Mouse (Mus musculus) heart, embryonic 10.5 days (tissue): ENCODE measurements around the gene Celf2. TPM values are rescaled to one million over a fixed set of nuclear protein-coding genes. Genes with fewer than 3 reads are reported as not detected.

Experiments
- DNase-seq: peaks from one replicate; pipeline ENCODE4 v3.0.0-alpha.2; 2017; ENCODE audit warnings: low spot score
- H3K27ac ChIP-seq: fragments of 300-500 bp; sonication (generic); 2 replicates; pipeline ENCODE4 v1.5.1; 2016; ENCODE audit warnings: mild to moderate bottlenecking
- H3K27me3 ChIP-seq: fragments of 300-500 bp; sonication (generic); 2 replicates; pipeline ENCODE4 v1.6.1; 2016; ENCODE audit warnings: mild to moderate bottlenecking; ENCODE audit not compliant: poor library complexity, insufficient read depth, severe bottlenecking
- H3K36me3 ChIP-seq: fragments of 300-500 bp; sonication (generic); 2 replicates; pipeline ENCODE4 v1.6.1; 2016; ENCODE audit warnings: mild to moderate bottlenecking, moderate library complexity
- H3K4me1 ChIP-seq: fragments of 300-500 bp; sonication (generic); 2 replicates; pipeline ENCODE4 v1.6.1; 2016; ENCODE audit warnings: mild to moderate bottlenecking
- H3K4me3 ChIP-seq: fragments of 300-500 bp; sonication (generic); 2 replicates; pipeline ENCODE4 v1.5.1; 2016; ENCODE audit warnings: mild to moderate bottlenecking, moderate library complexity
- H3K9me3 ChIP-seq: fragments of 300-500 bp; sonication (generic); 2 replicates; pipeline ENCODE4 v1.6.1; 2016; ENCODE audit warnings: mild to moderate bottlenecking, moderate library complexity
- WGBS: fragments of 180-500 bp; shearing (Covaris S2); methylation state at CpG from one replicate; pipeline ENCODE4 v1.1.7; 2016; 5-methylcytosine and 5-hydroxymethylcytosine counted together
- polyA plus RNA-seq: library from polyadenylated mRNA; unstranded; fragments of >200 nt; fragmentation: Nextera tagmentation; extraction: Ambion mirVana; gene quantifications from 2 replicates; pipeline ENCODE4 v1.2.1, GENCODE M21; 2016

The Celf2 gene
- polyA plus RNA-seq, 1 experiment from 2014 or later: 38.2 TPM

DNA sequence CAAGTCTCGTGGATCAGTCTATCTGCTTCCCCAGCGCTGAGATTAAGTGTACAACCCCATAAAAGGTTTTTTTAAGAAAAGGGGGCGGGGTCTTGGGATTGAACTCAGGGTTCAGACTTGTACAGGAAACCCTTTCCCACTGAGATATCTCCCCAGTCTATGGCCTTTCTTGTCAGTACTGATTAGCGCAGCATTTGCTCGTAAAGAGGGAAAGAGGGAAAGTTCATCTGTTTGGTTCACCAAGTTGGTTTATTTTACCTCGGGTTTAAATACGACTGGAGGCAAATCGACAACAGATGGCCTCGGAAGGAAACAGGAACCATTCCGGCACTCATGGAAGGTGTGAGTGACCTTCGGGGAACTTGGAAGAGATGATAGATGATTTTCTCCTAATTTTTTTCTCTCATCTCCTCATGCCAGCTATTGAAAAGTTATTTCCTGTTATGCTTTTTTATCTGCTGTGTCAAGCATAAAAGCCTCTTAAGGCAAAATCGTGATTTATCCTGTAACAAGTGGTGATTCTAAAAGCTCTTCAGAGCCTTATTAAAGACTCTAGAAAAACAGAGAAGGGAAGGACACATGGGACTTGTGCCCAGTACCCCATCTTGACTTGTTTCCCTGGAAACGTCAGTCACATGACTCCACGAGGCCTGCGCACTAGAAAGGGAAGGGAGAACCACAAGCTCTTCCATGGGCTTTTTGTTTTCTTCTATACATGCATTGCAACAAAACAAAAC lies 585.5 kb downstream of the Celf2 start:
- H3K27me3 ChIP-seq: no peaks in the 10 kb centered on the region
- no peak for DNase-seq
- no peak overlapping the region for H3K4me3 ChIP-seq
- no peaks in the 10 kb centered on the region for H3K36me3 ChIP-seq
- no peak overlapping the region for H3K27ac ChIP-seq
- no peaks in the 10 kb centered on the region for H3K9me3 ChIP-seq
- WGBS: 60% methylated on average over 15 of the region's 15 CpGs
- H3K4me1 ChIP-seq: 0 out of 2 replicates have a peak, but pooled peaks cover 4% of the 10 kb centered on the region

DNA sequence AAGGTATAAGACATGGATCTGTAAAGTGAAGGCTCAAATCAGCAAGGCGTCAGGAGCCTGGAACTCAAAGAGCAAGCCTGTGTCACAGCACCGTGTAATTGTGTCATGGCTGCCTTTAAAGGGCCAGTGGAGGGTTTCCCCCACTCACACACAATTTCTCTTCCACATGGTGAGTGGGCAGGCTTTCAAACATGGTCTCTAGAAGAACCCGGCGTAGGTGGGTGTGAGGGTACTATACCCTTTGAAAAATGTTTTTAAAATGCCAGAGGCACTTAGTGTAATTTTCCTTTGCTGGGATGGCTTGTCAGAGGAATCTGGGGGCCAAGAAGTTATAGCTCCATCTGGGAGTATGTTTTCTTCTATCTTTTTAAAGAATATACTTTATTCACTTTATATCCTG lies 594.0 kb downstream of the Celf2 start:
- 83% methylated on average over 4 of the region's 4 CpGs for WGBS
- DNase-seq: no peak

DNA sequence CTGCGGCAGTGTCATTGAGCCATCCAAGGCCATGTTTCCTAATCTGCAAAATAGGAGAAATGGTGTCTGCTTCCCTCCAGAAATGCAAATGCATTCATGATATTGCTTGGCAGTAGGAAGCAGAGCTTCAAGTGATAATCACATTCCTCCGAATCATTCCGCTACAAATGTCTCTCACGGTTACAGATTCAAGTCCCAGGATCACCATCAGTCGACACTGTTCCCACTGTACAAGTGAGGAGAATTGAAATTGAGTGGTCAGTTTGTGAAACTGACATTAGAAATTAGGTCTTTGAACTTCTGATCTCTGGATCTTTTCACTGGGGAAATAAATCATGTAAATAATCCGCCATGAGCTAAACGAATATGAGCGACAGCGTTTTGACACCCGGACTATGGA lies 596.0 kb downstream of the Celf2 start:
- no peaks in the 10 kb centered on the region for H3K9me3 ChIP-seq
- H3K4me3 ChIP-seq: no peak overlapping the region
- H3K4me1 ChIP-seq: peaks cover 7% of the 10 kb centered on the region; the same call in 1 of the 2 replicates
- DNase-seq: no peak
- no peaks in the 10 kb centered on the region for H3K36me3 ChIP-seq
- H3K27me3 ChIP-seq: no peaks in the 10 kb centered on the region
- WGBS: 88% methylated on average over 10 of the region's 10 CpGs
- H3K27ac ChIP-seq: no peak overlapping the region

More for the DNA sequence above, 594.0 kb downstream of the Celf2 start:
- peaks cover 7% of the 10 kb centered on the region; the same call in 1 of the 2 replicates for H3K4me1 ChIP-seq
- H3K27me3 ChIP-seq: no peaks in the 10 kb centered on the region
- no peak overlapping the region for H3K4me3 ChIP-seq
- H3K36me3 ChIP-seq: no peaks in the 10 kb centered on the region
- H3K27ac ChIP-seq: no peak overlapping the region
- no peaks in the 10 kb centered on the region for H3K9me3 ChIP-seq

DNA sequence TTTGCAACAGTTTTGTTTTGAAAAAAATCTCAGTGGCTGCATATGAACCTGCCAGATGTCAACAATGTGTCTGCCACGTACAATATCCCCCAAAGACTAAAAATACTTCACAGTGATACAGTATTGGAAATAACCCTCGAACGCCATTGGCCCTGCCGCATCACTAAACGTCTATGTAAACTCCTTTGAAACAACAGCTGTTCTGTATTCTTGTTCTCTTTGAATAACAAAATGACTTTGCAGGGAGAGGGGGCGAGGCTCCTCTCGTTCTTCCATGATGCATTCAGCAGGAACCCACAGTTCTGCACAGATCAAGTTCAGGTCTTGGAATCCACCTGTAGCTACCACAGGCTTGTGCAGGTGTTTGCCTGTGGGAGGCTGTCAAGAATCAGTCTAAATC lies 597.4 kb downstream of the Celf2 start:
- Histone ChIP-seq H3K27me3 (no peaks in the 10 kb centered on the region), H3K4me1 (peaks cover 7% of the 10 kb centered on the region; the same call in 1 of the 2 replicates), H3K9me3 (no peaks in the 10 kb centered on the region), H3K27ac (no peak overlapping the region), H3K4me3 (no peak overlapping the region), H3K36me3 (no peaks in the 10 kb centered on the region)
- WGBS: 71% methylated on average over 7 of the region's 7 CpGs
- no peak for DNase-seq

DNA sequence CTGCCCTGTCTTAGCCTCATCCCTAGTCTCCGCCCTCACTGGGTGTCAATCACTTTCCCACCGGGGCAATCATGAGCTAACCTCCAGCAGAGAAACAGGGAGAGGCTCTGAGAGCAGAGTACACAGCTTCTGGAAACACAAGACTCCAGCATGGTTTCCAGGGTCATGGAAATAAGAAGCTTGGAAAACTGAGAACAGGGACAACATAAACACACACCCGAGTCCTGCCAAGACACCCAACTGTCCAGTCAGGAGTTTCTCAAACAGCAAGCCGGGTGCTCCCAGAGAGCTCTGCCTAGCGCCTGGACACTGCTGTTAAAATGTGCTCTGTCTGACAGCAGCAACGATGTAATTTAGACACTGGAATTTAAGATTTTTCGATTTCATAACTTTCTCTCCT lies 599.4 kb downstream of the Celf2 start:
- no peak overlapping the region for H3K4me3 ChIP-seq
- H3K36me3 ChIP-seq: no peaks in the 10 kb centered on the region
- peaks cover 14% of the 10 kb centered on the region; the same call in 1 of the 2 replicates for H3K4me1 ChIP-seq
- no peaks in the 10 kb centered on the region for H3K27me3 ChIP-seq
- H3K9me3 ChIP-seq: no peaks in the 10 kb centered on the region
- H3K27ac ChIP-seq: no peak overlapping the region
- WGBS: 75% methylated on average over 7 of the region's 7 CpGs
- DNase-seq: no peak

DNA sequence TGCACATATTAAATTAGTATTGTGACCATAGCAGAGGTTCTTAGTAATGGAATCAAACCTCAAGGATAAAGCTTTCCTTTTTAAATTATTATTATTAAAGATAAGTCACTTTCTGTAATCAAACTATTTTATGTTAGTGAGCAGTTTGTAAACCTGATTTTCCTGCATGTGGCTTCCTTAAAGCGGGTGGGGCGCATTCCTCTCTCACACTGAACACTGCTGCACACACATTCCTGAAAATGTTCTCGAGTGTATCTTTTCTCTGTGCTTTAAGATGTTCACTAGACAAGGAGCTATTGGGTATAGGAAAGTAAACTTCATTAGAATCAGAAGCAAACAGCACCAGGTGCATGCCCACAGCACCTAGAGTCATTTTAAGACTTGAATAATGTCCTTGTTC lies 605.0 kb downstream of the Celf2 start:
- Histone ChIP-seq H3K4me3 (no peak overlapping the region), H3K27ac (no peak overlapping the region), H3K36me3 (no peaks in the 10 kb centered on the region), H3K9me3 (no peaks in the 10 kb centered on the region), H3K27me3 (no peaks in the 10 kb centered on the region), H3K4me1 (peaks cover 9% of the 10 kb centered on the region; the same call in 1 of the 2 replicates)
- DNase-seq: no peak
- WGBS: 63% methylated on average over 3 of the region's 3 CpGs

DNA sequence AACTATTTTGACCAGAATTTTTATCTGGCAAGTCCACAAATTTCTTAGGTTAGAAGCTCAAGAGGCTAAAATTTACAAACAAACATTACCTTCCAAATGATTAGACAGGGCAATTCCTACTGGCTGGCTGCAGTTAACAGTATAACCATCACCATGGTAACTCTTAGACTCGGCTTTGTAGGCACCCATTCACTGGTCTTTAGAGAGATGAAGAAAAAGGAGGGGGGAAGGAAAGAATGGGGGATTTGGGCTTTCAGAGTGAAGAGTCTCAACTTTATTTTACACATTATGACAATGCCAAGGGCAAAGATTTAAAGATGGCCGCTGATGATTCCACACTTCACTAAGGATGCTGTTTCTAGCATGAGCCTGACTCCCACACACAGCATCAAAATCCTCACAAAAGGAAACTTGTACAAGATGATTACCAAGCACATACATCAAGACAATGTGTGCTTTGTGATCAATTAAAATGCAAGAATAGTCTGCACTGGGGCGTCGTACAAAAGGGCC lies 606.1 kb downstream of the Celf2 start:
- 86% methylated on average over 4 of the region's 4 CpGs for WGBS
- no peak overlapping the region for H3K4me3 ChIP-seq
- no peaks in the 10 kb centered on the region for H3K27me3 ChIP-seq
- H3K9me3 ChIP-seq: no peaks in the 10 kb centered on the region
- peaks cover 14% of the 10 kb centered on the region; the same call in 1 of the 2 replicates for H3K4me1 ChIP-seq
- H3K27ac ChIP-seq: no peak overlapping the region
- no peaks in the 10 kb centered on the region for H3K36me3 ChIP-seq
- DNase-seq: no peak

DNA sequence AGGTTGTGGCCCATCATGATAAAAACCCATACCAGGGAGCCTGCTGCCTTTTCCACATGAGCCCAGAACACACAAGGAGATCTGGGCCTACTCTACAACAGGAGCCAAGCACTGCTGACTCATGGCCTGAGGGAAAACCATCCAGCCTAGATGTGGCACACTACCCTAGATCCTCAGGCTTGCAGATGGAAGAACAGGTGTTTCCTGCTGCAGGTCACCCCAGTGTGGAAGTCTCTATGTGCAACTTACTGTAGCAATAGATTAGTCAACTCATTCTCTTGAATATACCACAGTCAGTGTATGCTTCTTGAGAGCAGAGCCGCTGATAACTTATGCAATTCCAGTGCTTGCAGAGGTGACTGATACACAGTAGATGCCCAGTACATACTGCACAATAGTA lies 612.5 kb downstream of the Celf2 start:
- DNase-seq: no peak
- Histone ChIP-seq H3K4me1 (peaks cover 5% of the 10 kb centered on the region; the same call in 1 of the 2 replicates), H3K27me3 (no peaks in the 10 kb centered on the region), H3K36me3 (no peaks in the 10 kb centered on the region), H3K27ac (no peak overlapping the region), H3K4me3 (no peak overlapping the region), H3K9me3 (no peaks in the 10 kb centered on the region)
- WGBS: 86% methylated on average over 1 of the region's 1 CpGs

DNA sequence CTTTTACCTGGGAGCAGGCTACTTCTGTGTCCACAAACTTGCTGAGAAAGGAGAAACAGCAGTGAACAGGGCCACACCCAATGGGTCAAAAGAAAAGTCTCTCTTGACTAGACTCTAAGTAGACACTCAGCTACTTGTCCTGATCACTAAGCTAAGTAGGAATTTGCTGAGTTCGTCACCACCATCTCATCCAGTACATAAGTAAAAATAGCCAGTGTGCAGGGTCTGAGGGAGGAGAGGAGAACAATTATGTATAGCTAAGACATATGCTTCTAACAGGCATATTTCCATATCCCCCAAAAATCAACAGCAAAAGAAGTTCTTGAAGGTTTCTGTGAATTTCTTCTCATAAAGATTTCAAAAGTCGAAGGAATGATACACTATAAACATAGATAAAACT lies 615.8 kb downstream of the Celf2 start:
- no peaks in the 10 kb centered on the region for H3K27me3 ChIP-seq
- H3K4me1 ChIP-seq: peaks cover 2% of the 10 kb centered on the region; the same call in 1 of the 2 replicates
- H3K36me3 ChIP-seq: no peaks in the 10 kb centered on the region
- H3K4me3 ChIP-seq: no peak overlapping the region
- 68% methylated on average over 2 of the region's 2 CpGs for WGBS
- no peak for DNase-seq
- no peaks in the 10 kb centered on the region for H3K9me3 ChIP-seq
- no peak overlapping the region for H3K27ac ChIP-seq

DNA sequence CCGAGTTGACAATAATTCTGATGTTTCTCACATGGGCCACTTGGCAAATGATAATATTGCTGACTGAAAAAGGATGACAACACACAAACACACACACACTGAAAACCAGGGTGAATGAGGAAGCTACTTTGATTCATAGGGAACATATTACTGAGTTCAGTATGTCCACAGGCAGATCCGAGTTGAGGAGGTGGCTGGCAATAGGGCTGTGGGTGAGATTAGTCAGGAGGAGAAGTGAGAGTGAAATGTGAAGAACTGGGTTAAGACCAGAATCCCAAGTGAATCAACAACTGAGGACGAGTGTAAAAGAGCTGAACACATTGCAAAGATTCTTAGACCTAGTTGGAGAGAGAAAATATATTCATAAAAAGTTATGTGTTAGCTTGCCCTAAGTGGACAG lies 616.3 kb downstream of the Celf2 start:
- H3K4me3 ChIP-seq: no peak overlapping the region
- WGBS: 66% methylated on average over 3 of the region's 3 CpGs

DNA sequence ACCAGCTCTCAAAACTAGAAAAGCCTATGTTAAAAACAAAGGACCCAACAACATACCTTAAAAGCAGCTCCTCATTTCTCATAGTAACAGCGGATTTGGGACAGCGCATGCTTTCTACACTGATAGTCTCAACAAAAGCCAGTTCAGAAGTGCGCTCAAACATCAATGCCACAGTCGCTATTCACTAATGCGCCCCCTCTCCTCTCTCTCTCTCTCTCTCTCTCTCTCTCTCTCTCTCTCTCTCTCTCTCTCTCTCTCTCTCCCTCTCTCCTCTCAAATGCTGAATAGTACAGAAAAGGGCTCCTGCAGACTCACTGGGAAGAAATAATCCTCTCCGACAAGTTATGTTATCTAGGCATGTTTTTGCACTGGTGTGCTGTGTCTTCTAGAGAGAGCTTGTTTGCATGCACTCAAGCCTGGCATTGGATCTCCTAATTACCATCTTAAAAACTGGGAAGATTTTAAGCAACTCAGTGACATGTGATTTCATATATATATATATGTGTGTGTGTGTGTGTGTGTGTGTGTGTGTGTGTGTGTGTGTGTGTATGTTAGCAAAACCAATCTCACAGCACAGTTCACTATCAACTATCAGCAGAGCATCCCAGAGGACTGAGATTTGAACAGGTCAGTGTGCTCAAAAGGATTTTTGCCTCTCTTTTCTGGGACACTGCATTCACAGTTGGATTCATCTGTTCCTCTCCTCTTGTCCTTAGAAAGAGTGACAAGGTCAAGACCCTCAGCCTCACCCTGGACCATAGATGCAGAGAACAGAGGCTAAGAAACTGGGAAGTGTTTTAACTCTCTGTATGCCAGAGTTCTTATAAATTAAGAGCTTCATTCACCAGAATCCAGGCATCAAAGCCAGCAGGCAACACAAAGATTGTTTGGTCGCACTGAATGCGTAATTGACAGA lies 624.3 kb downstream of the Celf2 start:
- DNase-seq: no peak
- no peaks in the 10 kb centered on the region for H3K27me3 ChIP-seq
- H3K4me3 ChIP-seq: no peak overlapping the region
- 61% methylated on average over 8 of the region's 8 CpGs for WGBS
- H3K36me3 ChIP-seq: no peaks in the 10 kb centered on the region
- H3K4me1 ChIP-seq: peaks cover 4% of the 10 kb centered on the region; the same call in 1 of the 2 replicates
- no peaks in the 10 kb centered on the region for H3K9me3 ChIP-seq
- no peak overlapping the region for H3K27ac ChIP-seq

More for the DNA sequence above, 616.3 kb downstream of the Celf2 start:
- H3K9me3 ChIP-seq: no peaks in the 10 kb centered on the region
- no peaks in the 10 kb centered on the region for H3K27me3 ChIP-seq
- DNase-seq: no peak
- H3K36me3 ChIP-seq: no peaks in the 10 kb centered on the region
- H3K27ac ChIP-seq: no peak overlapping the region
- H3K4me1 ChIP-seq: no peaks in the 10 kb centered on the region

DNA sequence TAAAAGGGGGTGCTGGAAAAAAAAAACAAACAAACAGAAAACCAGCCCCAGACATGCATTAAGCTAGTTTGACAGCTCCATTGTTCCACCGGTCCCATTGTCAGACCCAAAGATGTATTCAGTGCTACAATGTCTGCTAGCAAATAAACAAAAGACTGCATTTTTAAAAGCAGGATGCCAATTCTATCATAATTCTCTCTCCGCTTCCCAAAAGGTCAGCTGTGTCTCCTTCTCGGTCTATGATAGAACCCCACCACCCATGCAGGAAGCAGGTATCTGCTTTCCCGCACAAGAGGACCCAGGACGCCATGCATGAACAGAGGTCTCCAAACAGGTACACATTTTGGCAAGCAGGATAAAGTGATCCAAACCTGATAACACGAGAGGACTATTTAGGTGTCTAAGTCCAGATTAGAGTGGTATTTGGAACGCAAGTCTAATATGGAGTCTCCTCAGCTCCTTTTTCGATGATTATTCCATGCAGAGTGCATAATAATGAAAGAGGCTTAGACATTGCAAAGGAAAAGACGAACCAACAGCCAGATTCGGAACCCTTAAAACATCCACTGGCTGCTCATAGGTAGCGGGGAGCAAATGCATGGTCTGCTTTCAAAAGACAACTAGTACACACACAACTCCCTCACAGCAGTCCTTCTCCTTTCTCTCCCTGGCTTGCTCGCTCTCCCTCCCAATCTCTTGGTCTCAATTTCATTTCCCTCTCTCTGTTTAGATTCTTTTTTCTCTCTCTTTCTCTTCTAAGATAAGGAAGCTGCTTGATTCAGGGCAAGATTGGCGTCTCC lies 625.2 kb downstream of the Celf2 start:
- Histone ChIP-seq H3K4me3 (no peak overlapping the region), H3K27me3 (no peaks in the 10 kb centered on the region), H3K36me3 (no peaks in the 10 kb centered on the region), H3K27ac (no peak overlapping the region), H3K4me1 (peaks cover 4% of the 10 kb centered on the region; the same call in 1 of the 2 replicates), H3K9me3 (no peaks in the 10 kb centered on the region)
- DNase-seq: no peak
- 73% methylated on average over 13 of the region's 13 CpGs for WGBS
